Mouse (Mus musculus): ENCODE results near the gene Utrn. TPM values are rescaled to one million over a fixed set of nuclear protein-coding genes. Genes with fewer than 3 reads are reported as not detected.

Utrn gene
- polyA plus RNA-seq, 1 experiment from 2014 or later, result 25.7 TPM

GRCm38 (mm10) chr10:12878661-12879312 lies 9.6 kb upstream of the Utrn start:
- peak overlapping the region; percentile 29 for H3K4me2 ChIP-seq (ENCODE audit: low read length)
- ATAC-seq, result no peak
- WGBS, result 12% methylated on average over 14 of the region's 14 CpGs

GRCm38 (mm10) chr10:12876426-12876825 lies 7.3 kb upstream of the Utrn start:
- Histone ChIP-seq H3K4me2 (ENCODE audit: low read length) (no peak overlapping the region), H3K4me1 (ENCODE audit: control insufficient read depth, insufficient read depth, low read depth, low read length) (no peaks in the 10 kb centered on the region), H3K9me3 (ENCODE audit: control insufficient read depth, low read length) (no peaks in the 10 kb centered on the region), H3K27me3 (replicated peaks; ENCODE audit: control insufficient read depth, insufficient read depth, low read length) (no peaks in the 10 kb centered on the region; the same call in 1 of the 2 replicates), H3K4me3 (ENCODE audit: low read length) (no peak overlapping the region), H3K27ac (ENCODE audit: low read depth, low read length) (no peak overlapping the region), H3K9ac (ENCODE audit: low read depth, low read length) (no peak overlapping the region), H3K36me3 (ENCODE audit: control insufficient read depth, insufficient read depth, low read length) (no peaks in the 10 kb centered on the region)
- WGBS, result 88% methylated on average over 3 of the region's 3 CpGs
- ATAC-seq, result no peak

More at GRCm38 (mm10) chr10:12878661-12879312, 9.6 kb upstream of the Utrn start:
- H3K27me3 ChIP-seq (replicated peaks; ENCODE audit: control insufficient read depth, insufficient read depth, low read length), result no peaks in the 10 kb centered on the region; the same call in 1 of the 2 replicates
- H3K36me3 ChIP-seq (ENCODE audit: control insufficient read depth, insufficient read depth, low read length), result no peaks in the 10 kb centered on the region
- no peak overlapping the region for H3K9ac ChIP-seq (ENCODE audit: low read depth, low read length)
- no peak overlapping the region for H3K4me3 ChIP-seq (ENCODE audit: low read length)
- H3K27ac ChIP-seq (ENCODE audit: low read depth, low read length), result no peak overlapping the region
- no peaks in the 10 kb centered on the region for H3K9me3 ChIP-seq (ENCODE audit: control insufficient read depth, low read length)
- H3K4me1 ChIP-seq (ENCODE audit: control insufficient read depth, insufficient read depth, low read depth, low read length), result no peaks in the 10 kb centered on the region

GRCm38 (mm10) chr10:12875410-12875809 lies 6.2 kb upstream of the Utrn start:
- Histone ChIP-seq H3K27me3 (replicated peaks; ENCODE audit: control insufficient read depth, insufficient read depth, low read length) (no peaks in the 10 kb centered on the region; the same call in 1 of the 2 replicates), H3K4me1 (ENCODE audit: control insufficient read depth, insufficient read depth, low read depth, low read length) (no peaks in the 10 kb centered on the region), H3K4me3 (ENCODE audit: low read length) (no peak overlapping the region), H3K36me3 (ENCODE audit: control insufficient read depth, insufficient read depth, low read length) (no peaks in the 10 kb centered on the region), H3K27ac (ENCODE audit: low read depth, low read length) (no peak overlapping the region), H3K9me3 (ENCODE audit: control insufficient read depth, low read length) (no peaks in the 10 kb centered on the region), H3K4me2 (ENCODE audit: low read length) (no peak overlapping the region), H3K9ac (ENCODE audit: low read depth, low read length) (no peak overlapping the region)
- no peak for ATAC-seq
- WGBS, result 92% methylated on average over 4 of the region's 4 CpGs

- no peak for ATAC-seq
- H3K9ac ChIP-seq (ENCODE audit: low read depth, low read length), result no peak overlapping the region
- 77% methylated on average over 8 of the region's 8 CpGs for WGBS
Observed at GRCm38 (mm10) chr10:12874577-12875277, 5.6 kb upstream of the Utrn start.

GRCm38 (mm10) chr10:12869846-12870245 lies 681 bp upstream of the Utrn start:
- no peak overlapping the region for H3K9ac ChIP-seq (ENCODE audit: low read depth, low read length)
- H3K4me1 ChIP-seq (ENCODE audit: control insufficient read depth, insufficient read depth, low read depth, low read length), result peaks cover 9% of the 10 kb centered on the region
- H3K4me2 ChIP-seq (ENCODE audit: low read length), result peak overlapping the region; percentile 95; the same call in 1 of the 2 replicates
- no peaks in the 10 kb centered on the region for H3K27me3 ChIP-seq (replicated peaks; ENCODE audit: control insufficient read depth, insufficient read depth, low read length)
- H3K27ac ChIP-seq (ENCODE audit: low read depth, low read length), result no peak overlapping the region
- no peaks in the 10 kb centered on the region for H3K9me3 ChIP-seq (ENCODE audit: control insufficient read depth, low read length)
- ATAC-seq, result no peak
- H3K4me3 ChIP-seq (ENCODE audit: low read length), result peak overlapping the region; percentile 89; the same call in 1 of the 2 replicates
- H3K36me3 ChIP-seq (ENCODE audit: control insufficient read depth, insufficient read depth, low read length), result no peaks in the 10 kb centered on the region
- WGBS, result 33% methylated on average over 1 of the region's 1 CpGs

More at GRCm38 (mm10) chr10:12874577-12875277, 5.6 kb upstream of the Utrn start:
- no peak overlapping the region for H3K27ac ChIP-seq (ENCODE audit: low read depth, low read length)
- no peaks in the 10 kb centered on the region for H3K36me3 ChIP-seq (ENCODE audit: control insufficient read depth, insufficient read depth, low read length)
- no peaks in the 10 kb centered on the region; the same call in 1 of the 2 replicates for H3K27me3 ChIP-seq (replicated peaks; ENCODE audit: control insufficient read depth, insufficient read depth, low read length)
- no peak overlapping the region for H3K4me2 ChIP-seq (ENCODE audit: low read length)
- H3K9me3 ChIP-seq (ENCODE audit: control insufficient read depth, low read length), result no peaks in the 10 kb centered on the region
- H3K4me3 ChIP-seq (ENCODE audit: low read length), result no peak overlapping the region
- no peaks in the 10 kb centered on the region for H3K4me1 ChIP-seq (ENCODE audit: control insufficient read depth, insufficient read depth, low read depth, low read length)

GRCm38 (mm10) chr10:12868189-12869028 lies 756 bp downstream of the Utrn start:
- under 1% methylated on average over 41 of the region's 41 CpGs for WGBS
- ATAC-seq, result peak; percentile 77

GRCm38 (mm10) chr10:12867733-12868188 lies 1.4 kb downstream of the Utrn start:
- WGBS, result under 1% methylated on average over 12 of the region's 12 CpGs
- peak overlapping the region; percentile 95 for H3K4me2 ChIP-seq (ENCODE audit: low read length)
- H3K36me3 ChIP-seq (ENCODE audit: control insufficient read depth, insufficient read depth, low read length), result no peaks in the 10 kb centered on the region
- no peak for ATAC-seq
- no peaks in the 10 kb centered on the region for H3K9me3 ChIP-seq (ENCODE audit: control insufficient read depth, low read length)
- H3K4me3 ChIP-seq (ENCODE audit: low read length), result peak overlapping the region; percentile 89
- peak overlapping the region; percentile 69; the same call in 1 of the 2 replicates for H3K27ac ChIP-seq (ENCODE audit: low read depth, low read length)
- H3K9ac ChIP-seq (ENCODE audit: low read depth, low read length), result peak overlapping the region; percentile 86
- no peaks in the 10 kb centered on the region for H3K27me3 ChIP-seq (replicated peaks; ENCODE audit: control insufficient read depth, insufficient read depth, low read length)
- H3K4me1 ChIP-seq (ENCODE audit: control insufficient read depth, insufficient read depth, low read depth, low read length), result peaks cover 9% of the 10 kb centered on the region

More at GRCm38 (mm10) chr10:12868189-12869028, 756 bp downstream of the Utrn start:
- Histone ChIP-seq H3K9ac (ENCODE audit: low read depth, low read length) (peak overlapping the region; percentile 86), H3K27me3 (replicated peaks; ENCODE audit: control insufficient read depth, insufficient read depth, low read length) (no peaks in the 10 kb centered on the region), H3K27ac (ENCODE audit: low read depth, low read length) (peak overlapping the region; percentile 75), H3K4me3 (ENCODE audit: low read length) (peak overlapping the region; percentile 89), H3K36me3 (ENCODE audit: control insufficient read depth, insufficient read depth, low read length) (no peaks in the 10 kb centered on the region), H3K4me2 (ENCODE audit: low read length) (peak overlapping the region; percentile 95), H3K4me1 (ENCODE audit: control insufficient read depth, insufficient read depth, low read depth, low read length) (peaks cover 9% of the 10 kb centered on the region), H3K9me3 (ENCODE audit: control insufficient read depth, low read length) (no peaks in the 10 kb centered on the region)

- 2% methylated on average over 28 of the region's 28 CpGs for whole genome bisulfite sequencing
- peaks cover 9% of the 10 kb centered on the region for H3K4me1 ChIP-seq (ENCODE audit: control insufficient read depth, insufficient read depth, low read depth, low read length)
- H3K4me3 ChIP-seq (ENCODE audit: low read length), result peak overlapping the region; percentile 89
- peak overlapping the region; percentile 86 for H3K9ac ChIP-seq (ENCODE audit: low read depth, low read length)
- H3K4me2 ChIP-seq (ENCODE audit: low read length), result peak overlapping the region; percentile 95
- 0 out of 2 replicates have a peak, but pooled peaks have one; percentile 7 for ATAC-seq
- no peaks in the 10 kb centered on the region for H3K9me3 ChIP-seq (ENCODE audit: control insufficient read depth, low read length)
- H3K36me3 ChIP-seq (ENCODE audit: control insufficient read depth, insufficient read depth, low read length), result no peaks in the 10 kb centered on the region
- H3K27ac ChIP-seq (ENCODE audit: low read depth, low read length), result peak overlapping the region; percentile 54; the same call in 1 of the 2 replicates
- no peaks in the 10 kb centered on the region for H3K27me3 ChIP-seq (replicated peaks; ENCODE audit: control insufficient read depth, insufficient read depth, low read length)
Observed at GRCm38 (mm10) chr10:12866971-12867732, 2.0 kb downstream of the Utrn start.
